21 mouse cellular contexts compared by ENCODE assay signal in the genomic region with DNA sequence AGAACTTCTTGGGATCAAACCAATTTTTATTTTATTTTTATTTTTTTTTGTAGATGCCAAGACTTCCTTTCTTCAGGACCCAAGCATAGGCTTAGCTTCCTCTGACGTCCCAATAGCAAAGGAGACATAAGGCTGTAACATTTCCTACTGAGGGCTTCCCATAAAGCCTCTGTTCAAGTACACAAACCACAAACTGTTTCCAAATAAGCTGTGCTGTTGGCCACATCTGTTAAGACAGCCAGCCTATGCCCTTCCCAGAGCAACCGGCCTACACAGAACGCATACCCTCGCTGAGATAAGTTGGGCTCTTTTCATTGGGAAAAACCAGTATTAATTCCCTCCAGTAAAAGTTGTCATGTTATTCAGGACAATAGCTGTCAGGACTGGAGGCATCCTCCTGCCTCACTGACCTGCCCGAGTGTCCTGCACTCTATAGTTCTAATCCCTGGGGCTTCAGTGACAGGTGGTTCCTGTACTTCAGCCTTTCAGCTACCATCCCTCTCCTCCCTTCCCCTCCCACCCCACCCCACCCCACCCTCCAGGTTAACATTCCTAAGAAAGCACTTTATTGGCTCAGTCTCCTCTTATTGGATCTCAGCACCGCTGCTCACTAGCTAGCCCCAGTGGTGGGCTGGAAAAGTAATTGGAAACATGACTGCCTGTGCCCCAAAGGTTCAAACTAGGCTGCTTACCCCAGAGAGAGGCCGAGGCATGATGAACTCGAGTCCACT.
DNase-seq lines count a peak whose midpoint lies in the region; ATAC-seq and TF ChIP-seq lines count a peak whose summit lies in the region.
"Had no signal": no experiment of that assay in that cellular context is flagged by ENCODE, and none has a peak within 500 bp of the region (broad histone marks: within the 10 kb centered on the region; RNA-seq: fewer than 3 reads in every experiment).

No protein-coding gene starts in this region.

- no peak for DNase-seq in lung, postnatal 10 days
- no peak for DNase-seq in embryonic facial prominence, embryonic 14.5 days (ENCODE audit: low spot score)
- no peak for DNase-seq in limb, embryonic 10.5 days (ENCODE audit: low spot score)
- DNase-seq in adrenal gland, postnatal 36 days = no peak
- no peak for DNase-seq in forebrain, postnatal 0 days
- DNase-seq: adrenal gland, postnatal 10 days; cerebellum, postnatal 14 days; heart, postnatal 14 days; kidney, adult 11 months; layer of hippocampus, postnatal 36 days; lung, adult 18-20 months; right cerebral cortex, postnatal 25 days had no signal

- no peaks in the 10 kb centered on the region for H3K27me3 ChIP-seq in lung, embryonic 16.5 days (ENCODE audit: control insufficient read depth, insufficient read depth, low read depth, low read length)
- no peaks in the 10 kb centered on the region for H3K27me3 ChIP-seq in embryonic facial prominence, embryonic 14.5 days (replicated peaks; ENCODE audit: control insufficient read depth, insufficient read depth, low read length)
- 0 out of 2 replicates have a peak, but pooled peaks cover 4% of the 10 kb centered on the region for H3K27me3 ChIP-seq in limb, embryonic 10.5 days (ENCODE audit: low read depth, poor library complexity, severe bottlenecking)
- H3K27me3 ChIP-seq in forebrain, postnatal 0 days (ENCODE audit: insufficient read depth, low read length) = no peaks in the 10 kb centered on the region
- 0 out of 2 replicates have a peak, but pooled peaks cover 7% of the 10 kb centered on the region for H3K27me3 ChIP-seq in forebrain, embryonic 13.5 days
- H3K27me3 ChIP-seq: forebrain, embryonic 15.5 days; heart, embryonic 12.5 days; Patski; stomach, embryonic 15.5 days had no signal

- H3K9ac ChIP-seq in lung, embryonic 16.5 days (ENCODE audit: low read length) = 0 out of 2 replicates have a peak overlapping the region, but pooled peaks have one; percentile 36
- no peak overlapping the region for H3K9ac ChIP-seq in embryonic facial prominence, embryonic 14.5 days (ENCODE audit: low read depth, low read length)
- no peak overlapping the region for H3K9ac ChIP-seq in forebrain, postnatal 0 days
- H3K9ac ChIP-seq in forebrain, embryonic 13.5 days = no peak overlapping the region
- H3K9ac ChIP-seq: forebrain, embryonic 15.5 days; heart, embryonic 12.5 days; hindbrain, embryonic 13.5 days; stomach, embryonic 15.5 days had no signal

- H3K4me2 ChIP-seq in lung, embryonic 16.5 days (ENCODE audit: low read depth, low read length) = no peak overlapping the region
- H3K4me2 ChIP-seq in embryonic facial prominence, embryonic 14.5 days (ENCODE audit: low read depth, low read length) = no peak overlapping the region
- H3K4me2 ChIP-seq in forebrain, postnatal 0 days (ENCODE audit: low read depth) = no peak overlapping the region
- H3K4me2 ChIP-seq in forebrain, embryonic 13.5 days = no peak overlapping the region
- H3K4me2 ChIP-seq: forebrain, embryonic 15.5 days; heart, embryonic 12.5 days; hindbrain, embryonic 13.5 days; liver, embryonic 11.5 days; stomach, embryonic 15.5 days had no signal

- H3K9me3 ChIP-seq in lung, embryonic 16.5 days (ENCODE audit: control insufficient read depth, low read length) = no peaks in the 10 kb centered on the region
- H3K9me3 ChIP-seq in embryonic facial prominence, embryonic 14.5 days (ENCODE audit: control insufficient read depth, low read length) = no peaks in the 10 kb centered on the region
- no peaks in the 10 kb centered on the region for H3K9me3 ChIP-seq in limb, embryonic 10.5 days (replicated peaks)
- H3K9me3 ChIP-seq in forebrain, postnatal 0 days (ENCODE audit: low read length) = no peaks in the 10 kb centered on the region
- H3K9me3 ChIP-seq in forebrain, embryonic 13.5 days (replicated peaks) = no peaks in the 10 kb centered on the region
- H3K9me3 ChIP-seq: forebrain, embryonic 15.5 days; hindbrain, embryonic 13.5 days; stomach, embryonic 15.5 days had no signal

- H3K4me3 ChIP-seq in lung, embryonic 16.5 days (ENCODE audit: low read length) = no peak overlapping the region
- no peak overlapping the region for H3K4me3 ChIP-seq in embryonic facial prominence, embryonic 14.5 days (ENCODE audit: low read depth, low read length)
- no peak overlapping the region for H3K4me3 ChIP-seq in limb, embryonic 10.5 days
- no peak overlapping the region for H3K4me3 ChIP-seq in forebrain, postnatal 0 days (ENCODE audit: low read depth, low read length)
- no peak overlapping the region for H3K4me3 ChIP-seq in forebrain, embryonic 13.5 days
- H3K4me3 ChIP-seq: forebrain, embryonic 15.5 days; heart, embryonic 12.5 days; hindbrain, embryonic 13.5 days; megakaryocyte, embryonic 14.5 days; stomach, embryonic 15.5 days had no signal

- no peak for TF ChIP-seq CTCF in forebrain, postnatal 0 days (IDR thresholded peaks at IDR 0.05; ENCODE audit: low read depth)

- peaks cover 31% of the 10 kb centered on the region for H3K4me1 ChIP-seq in lung, embryonic 16.5 days (replicated peaks; ENCODE audit: control insufficient read depth, insufficient read depth, low read length)
- peaks cover 25% of the 10 kb centered on the region for H3K4me1 ChIP-seq in embryonic facial prominence, embryonic 14.5 days (ENCODE audit: control insufficient read depth, insufficient read depth, low read length)
- peaks cover 44% of the 10 kb centered on the region for H3K4me1 ChIP-seq in limb, embryonic 10.5 days
- no peaks in the 10 kb centered on the region for H3K4me1 ChIP-seq in forebrain, postnatal 0 days (ENCODE audit: insufficient read depth)
- H3K4me1 ChIP-seq in forebrain, embryonic 13.5 days = peaks cover 9% of the 10 kb centered on the region

- 70% methylated on average over 8 of the region's 8 CpGs for WGBS in lung, embryonic 16.5 days
- WGBS in embryonic facial prominence, embryonic 14.5 days = 51% methylated on average over 8 of the region's 8 CpGs
- WGBS in limb, embryonic 10.5 days = 57% methylated on average over 8 of the region's 8 CpGs
- WGBS in forebrain, postnatal 0 days = 80% methylated on average over 8 of the region's 8 CpGs
- WGBS in forebrain, embryonic 13.5 days = 81% methylated on average over 8 of the region's 8 CpGs

- no peaks in the 10 kb centered on the region for H3K36me3 ChIP-seq in lung, embryonic 16.5 days (ENCODE audit: control insufficient read depth, insufficient read depth, low read length)
- H3K36me3 ChIP-seq in embryonic facial prominence, embryonic 14.5 days (ENCODE audit: control insufficient read depth, insufficient read depth, low read length) = no peaks in the 10 kb centered on the region
- H3K36me3 ChIP-seq in limb, embryonic 10.5 days = no peaks in the 10 kb centered on the region
- H3K36me3 ChIP-seq in forebrain, postnatal 0 days (ENCODE audit: insufficient read depth) = no peaks in the 10 kb centered on the region
- no peaks in the 10 kb centered on the region for H3K36me3 ChIP-seq in forebrain, embryonic 13.5 days (ENCODE audit: poor library complexity, severe bottlenecking)
- H3K36me3 ChIP-seq: forebrain, embryonic 15.5 days; heart, embryonic 12.5 days; hindbrain, embryonic 13.5 days; stomach, embryonic 15.5 days had no signal

- H3K27ac ChIP-seq in lung, embryonic 16.5 days (ENCODE audit: low read length) = 0 out of 2 replicates have a peak overlapping the region, but pooled peaks have one; percentile 20
- H3K27ac ChIP-seq in embryonic facial prominence, embryonic 14.5 days (replicated peaks; ENCODE audit: low read depth, low read length) = peak overlapping the region; percentile 28; the same call in 1 of the 2 replicates
- H3K27ac ChIP-seq in limb, embryonic 10.5 days = peak overlapping the region; percentile 61
- no peak overlapping the region for H3K27ac ChIP-seq in forebrain, postnatal 0 days (ENCODE audit: low read depth, low read length)
- no peak overlapping the region for H3K27ac ChIP-seq in forebrain, embryonic 13.5 days
- H3K27ac ChIP-seq: forebrain, embryonic 15.5 days; hindbrain, embryonic 13.5 days had no signal

- no peak for ATAC-seq in lung, embryonic 16.5 days (ENCODE audit: low read depth)
- ATAC-seq in embryonic facial prominence, embryonic 14.5 days (ENCODE audit: low read depth) = no peak
- no peak for ATAC-seq in forebrain, postnatal 0 days
- no peak for ATAC-seq in forebrain, embryonic 13.5 days
- ATAC-seq: forebrain, embryonic 15.5 days; Patski had no signal

Comparison
In these comparisons a context has a peak if more than half of its experiments do, and no peak if none do; other contexts are left out.
1. H3K27ac ChIP-seq: peak in lung, embryonic 16.5 days (single experiment), embryonic facial prominence, embryonic 14.5 days (single experiment) and limb, embryonic 10.5 days (single experiment); none in forebrain, postnatal 0 days (single experiment) and forebrain, embryonic 13.5 days (single experiment).